Mouse (Mus musculus): Measurements from ENCODE around the gene Usp40. TPM values are rescaled to one million over a fixed set of nuclear protein-coding genes. Genes with fewer than 3 reads are reported as not detected.

Usp40 gene
- 1.3 and 1.4 TPM in 2 replicates for polyA plus RNA-seq (2012; ENCODE audit: low replicate concordance)

GRCm38 (mm10) chr1:88008211-88008697 is at the start of gene Usp40:
TSS of gene Usp40 (minus strand) at chr1:88008551.

GRCm38 (mm10) chr1:88055088-88055487 is 46.7 kb upstream of the Usp40 start, which contains the start of gene Ugt1a10:
TSS of gene Ugt1a10 (plus strand) at chr1:88055388.

Other genes with a start within 250 kb of the Usp40 start
- 0.34 and 0.56 TPM in 2 replicates for gene Sag, start 204.9 kb downstream of the Usp40 start, polyA plus RNA-seq (2012; ENCODE audit: low replicate concordance)
- 40.4 and 52.8 TPM in 2 replicates for gene Dgkd, start 155.3 kb downstream of the Usp40 start, polyA plus RNA-seq (2012; ENCODE audit: low replicate concordance)
- not detected in 2 replicates for gene Ugt1a10, start 46.8 kb upstream of the Usp40 start, polyA plus RNA-seq (2012; ENCODE audit: low replicate concordance)
- not detected in 2 replicates for gene Ugt1a9, start 62.2 kb upstream of the Usp40 start, polyA plus RNA-seq (2012; ENCODE audit: low replicate concordance)
- gene Ugt1a8, start 79.3 kb upstream of the Usp40 start, polyA plus RNA-seq (2012; ENCODE audit: low replicate concordance), result not detected in 2 replicates
- gene Ugt1a7c, start 86.5 kb upstream of the Usp40 start, polyA plus RNA-seq (2012; ENCODE audit: low replicate concordance), result 2.5 and 3.3 TPM in 2 replicates
- not detected in 2 replicates for gene Ugt1a6b, start 94.7 kb upstream of the Usp40 start, polyA plus RNA-seq (2012; ENCODE audit: low replicate concordance)
- gene Ugt1a6a, start 126.3 kb upstream of the Usp40 start, polyA plus RNA-seq (2012; ENCODE audit: low replicate concordance), result 0.30 TPM in 1 of 2 replicates, not detected in the other
- gene Ugt1a5, start 157.5 kb upstream of the Usp40 start, polyA plus RNA-seq (2012; ENCODE audit: low replicate concordance), result not detected in 2 replicates
- gene Ugt1a2, start 192.1 kb upstream of the Usp40 start, polyA plus RNA-seq (2012; ENCODE audit: low replicate concordance), result not detected in 2 replicates
- 0.75 and 1.2 TPM in 2 replicates for gene Dnajb3, start 197.2 kb upstream of the Usp40 start, polyA plus RNA-seq (2012; ENCODE audit: low replicate concordance)
- gene Ugt1a1, start 203.4 kb upstream of the Usp40 start, polyA plus RNA-seq (2012; ENCODE audit: low replicate concordance), result not detected in 2 replicates
- gene Mroh2a, start 218.4 kb upstream of the Usp40 start, polyA plus RNA-seq (2012; ENCODE audit: low replicate concordance), result 0.09 and 0.12 TPM in 2 replicates

All from hematopoietic multipotent progenitor cell, adult 10-12 weeks (in vitro differentiated cells).